Mouse (Mus musculus): ENCODE results near the gene Efhc1.
A peak's percentile ranks its signal among the peaks of the same experiment; 100 is the strongest.
"Not testable (repeated sequence)": the region's sequence is repeated elsewhere in the genome, so short reads cannot be mapped to it uniquely, and the experiment has no call there.

The Efhc1 gene

DNA sequence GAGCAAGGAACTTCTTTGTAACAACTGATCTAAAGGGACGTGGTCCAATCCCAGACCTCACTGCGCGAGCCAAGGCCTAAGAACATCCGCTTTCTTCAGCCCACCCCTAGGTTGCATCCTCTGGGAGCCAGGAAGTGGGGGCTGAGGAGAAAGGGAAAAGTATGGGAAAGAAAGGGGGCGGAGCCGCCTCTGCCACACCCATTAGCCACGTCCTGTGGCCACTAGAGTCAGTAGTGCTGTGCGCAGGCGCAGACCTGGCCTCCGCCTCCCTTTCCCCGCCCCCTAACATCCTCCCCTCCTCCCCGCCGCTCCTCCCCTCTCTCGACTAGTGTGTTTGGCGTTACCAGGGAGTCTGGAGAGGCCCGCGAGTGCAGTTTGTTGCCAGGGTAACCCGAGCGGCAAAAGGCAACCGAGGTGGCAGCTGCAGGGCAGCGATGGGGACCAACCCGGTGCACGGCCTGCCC, at the start of gene Efhc1:
Efhc1 (plus strand) TSS at position 327 of the 464 bp plus-strand sequence.
- peak; percentile 80 for DNase-seq (ENCODE audit: low spot score)

DNA sequence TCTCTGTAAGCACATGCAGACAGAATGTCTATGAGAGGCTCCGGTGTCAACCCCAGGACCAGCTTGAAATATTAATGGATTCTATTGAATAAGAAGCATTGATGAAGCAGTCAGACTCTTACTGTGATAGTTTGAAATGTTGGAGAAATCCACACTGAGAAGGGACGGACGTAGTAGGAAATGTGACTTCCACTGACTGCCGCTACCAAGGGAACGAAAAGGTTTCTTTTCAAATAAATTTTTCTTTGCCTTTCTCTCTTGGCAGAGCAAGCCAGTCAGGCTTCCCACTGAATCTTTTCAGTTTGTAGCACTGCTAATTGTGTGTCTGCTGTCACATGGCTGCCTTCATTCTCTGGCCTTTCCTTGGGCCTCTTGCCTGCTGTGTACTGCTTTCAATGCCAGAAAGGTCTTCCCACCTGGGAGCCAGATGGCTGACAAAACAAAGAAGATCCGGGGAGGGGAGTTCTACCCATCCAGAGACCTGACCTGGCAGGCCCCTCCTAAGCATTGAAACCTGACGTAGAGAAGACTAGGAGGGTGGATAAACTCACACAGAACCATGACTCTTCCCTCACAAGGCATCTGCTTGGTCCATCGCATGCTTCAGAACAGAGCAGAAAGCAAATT, 45.8 kb upstream of the Efhc1 start:
- no peak for DNase-seq (ENCODE audit: low spot score)

DNA sequence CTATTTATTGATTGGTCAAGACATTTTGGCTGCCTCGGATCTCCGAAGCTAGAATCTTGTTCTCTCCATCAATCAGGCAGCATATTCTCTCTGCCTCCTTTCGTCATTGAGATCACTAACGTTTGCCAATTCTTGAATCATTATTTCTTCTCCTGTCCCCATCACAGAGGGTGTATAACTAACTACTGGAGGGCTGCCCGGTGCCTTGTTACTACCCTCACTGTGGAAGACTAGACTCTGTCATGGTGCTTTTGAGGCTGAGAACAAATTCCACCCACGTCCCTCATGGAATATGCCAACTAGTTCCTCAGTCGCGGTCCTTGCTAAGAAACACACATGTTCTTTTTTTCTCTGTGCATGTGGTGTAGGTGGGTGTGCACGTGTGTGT, 45.3 kb upstream of the Efhc1 start:
- DNase-seq (ENCODE audit: low spot score): no peak

DNA sequence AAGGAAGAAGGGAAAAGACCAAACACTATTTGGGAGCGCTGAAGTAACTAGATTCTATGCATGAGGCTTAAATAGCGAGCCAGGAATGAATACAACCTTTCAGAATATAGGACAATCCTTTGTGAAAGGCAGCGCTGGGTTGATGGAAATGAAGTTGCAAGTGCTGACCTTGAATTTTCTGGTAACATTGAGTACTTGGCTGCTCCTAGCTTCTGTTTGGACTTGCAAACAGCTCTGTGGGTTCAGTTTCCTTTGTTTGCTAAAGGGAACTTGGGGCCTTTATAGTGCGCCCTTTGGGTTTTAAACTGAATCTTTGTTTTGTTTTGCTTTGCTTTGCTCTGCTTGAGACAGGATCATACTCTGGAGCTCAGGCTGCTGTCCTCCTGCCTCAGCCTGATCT, 42.9 kb upstream of the Efhc1 start:
- no peak for DNase-seq (ENCODE audit: low spot score)

DNA sequence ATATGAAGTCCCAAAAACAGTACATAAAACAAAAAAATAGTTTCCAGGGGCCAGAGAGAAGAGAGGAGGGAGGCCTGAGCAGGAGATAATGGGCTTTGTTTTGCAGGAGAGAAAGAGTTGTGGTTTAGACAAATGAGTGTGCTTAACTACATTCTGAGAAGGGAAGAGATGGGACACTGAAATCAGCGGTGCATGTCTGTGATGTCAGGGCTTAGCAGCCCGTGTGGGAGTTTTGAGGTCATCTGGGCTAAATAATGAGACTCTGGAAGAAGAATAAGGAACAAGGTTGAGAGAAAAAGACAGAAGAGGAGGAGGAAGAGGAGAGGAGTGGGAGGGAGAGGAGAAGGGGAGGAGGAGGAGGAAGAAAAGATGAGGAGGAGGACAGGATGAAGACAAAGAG, 39.3 kb upstream of the Efhc1 start:
- DNase-seq (ENCODE audit: low spot score): no peak

DNA sequence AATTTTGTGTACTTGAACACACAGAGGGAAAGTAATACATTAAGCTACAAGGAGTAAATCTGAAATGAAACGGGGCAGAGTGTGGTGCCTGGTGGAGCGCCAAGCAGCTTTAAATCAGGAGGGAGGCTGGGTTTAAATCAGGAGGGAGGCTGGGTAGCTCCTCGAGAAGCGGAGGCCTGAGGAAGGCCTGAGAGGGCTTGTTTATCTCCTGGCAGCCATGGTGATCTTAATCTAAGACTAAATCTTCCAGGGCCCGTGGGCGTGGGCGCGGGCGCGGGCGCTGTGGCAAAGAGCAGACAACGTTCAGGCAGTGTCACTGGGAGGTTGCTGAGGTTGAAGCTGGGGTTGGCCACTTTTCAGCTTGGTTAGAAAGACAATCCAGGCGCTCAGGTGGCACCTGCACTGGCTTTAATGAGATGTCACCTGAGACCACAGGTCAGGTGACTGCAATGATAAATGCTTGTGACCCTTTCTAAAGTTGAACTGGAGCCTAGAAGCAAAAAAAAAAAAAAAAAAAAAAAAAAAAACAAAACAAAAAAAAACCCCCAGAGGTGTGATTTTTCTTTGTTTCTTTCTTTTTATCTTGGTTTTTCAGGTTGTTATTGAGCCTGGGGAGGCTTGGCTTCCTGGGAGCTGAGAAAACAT, 38.8 kb upstream of the Efhc1 start:
- no peak for DNase-seq (ENCODE audit: low spot score)

DNA sequence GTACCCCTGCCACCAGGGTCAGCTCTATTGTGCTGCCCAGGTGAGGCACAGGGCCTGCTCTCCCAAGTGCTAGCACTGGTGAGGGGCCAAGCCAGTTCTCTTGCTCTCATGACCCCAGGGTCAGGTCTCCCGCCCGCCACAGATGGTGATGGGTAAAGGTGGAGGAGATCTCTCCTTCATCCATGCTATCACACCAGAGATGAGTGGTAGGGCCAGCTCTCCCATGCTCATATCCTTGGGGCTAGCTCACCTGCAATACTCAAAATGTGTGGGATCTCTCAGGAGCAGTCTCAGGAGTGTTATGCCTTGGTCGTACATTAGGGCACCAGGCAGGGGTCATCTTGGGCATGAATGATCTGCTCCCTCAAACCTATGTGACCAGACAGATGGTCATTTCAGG, 36.7 kb upstream of the Efhc1 start:
- no peak for DNase-seq (ENCODE audit: low spot score)

DNA sequence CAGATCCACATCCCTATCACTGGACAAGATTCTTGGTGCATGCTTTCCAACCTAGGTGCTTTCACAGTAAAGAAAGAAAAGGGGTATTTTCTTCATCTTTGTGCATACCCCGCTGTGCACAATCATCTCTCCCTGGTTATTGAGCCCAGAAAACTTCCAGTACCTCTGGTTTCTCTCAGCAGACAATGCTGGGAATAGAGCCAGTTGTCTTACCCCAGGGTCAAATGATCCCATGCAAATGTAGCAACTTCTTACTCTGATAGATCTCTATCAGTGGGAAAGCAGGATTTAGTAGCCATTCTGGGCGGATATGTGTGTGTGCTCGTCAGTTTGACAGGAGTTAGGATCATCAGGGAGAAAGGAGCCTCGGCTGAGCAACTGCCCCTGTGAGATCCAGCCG, 35.8 kb upstream of the Efhc1 start:
- no peak for DNase-seq (ENCODE audit: low spot score)

DNA sequence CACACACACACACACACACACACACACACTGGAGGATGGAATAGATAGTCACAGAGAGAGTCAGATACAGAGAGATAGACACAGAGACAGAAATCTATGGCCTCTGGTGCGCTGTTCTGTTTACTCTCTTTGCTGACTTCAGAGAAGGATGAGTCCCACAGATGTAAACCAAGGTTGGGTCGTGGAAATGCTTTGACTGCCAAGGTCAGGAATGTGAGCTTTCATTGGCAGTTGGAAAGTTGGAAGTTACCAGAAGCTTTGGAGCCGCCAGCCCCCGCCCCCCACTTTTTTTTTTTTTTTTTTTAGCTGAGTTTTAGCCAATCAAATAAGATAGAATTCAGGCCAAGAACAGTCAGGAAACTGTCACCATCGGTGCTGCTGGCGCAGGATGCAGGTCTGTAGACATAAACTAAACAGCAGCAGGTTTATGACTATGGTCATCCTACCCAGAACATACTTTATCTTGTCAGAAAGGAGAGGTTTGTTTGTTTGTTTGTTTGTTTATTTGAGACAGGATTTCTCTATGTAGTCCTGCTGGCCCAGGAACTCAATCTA, 33.9 kb upstream of the Efhc1 start:
- DNase-seq (ENCODE audit: low spot score): no peak

DNA sequence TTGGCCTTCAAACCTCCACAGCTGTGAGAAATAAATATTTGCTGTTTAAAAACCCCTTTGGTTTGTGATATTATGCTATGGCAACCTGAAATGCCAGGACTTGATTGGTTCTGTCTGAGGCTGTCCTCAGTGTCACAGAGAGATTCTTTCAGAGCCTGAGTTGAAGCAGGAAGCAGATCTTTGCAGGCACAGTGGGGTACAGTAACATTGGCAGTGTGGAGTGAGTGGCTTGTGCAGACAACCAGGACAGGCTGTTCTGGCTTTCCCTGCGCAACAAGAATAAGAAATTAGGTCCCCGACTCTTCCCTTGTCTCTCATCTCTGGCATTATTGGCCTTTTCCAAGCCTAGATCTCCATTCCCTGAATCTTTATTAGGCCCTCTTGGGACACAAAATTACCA, 31.7 kb upstream of the Efhc1 start:
- no peak for DNase-seq (ENCODE audit: low spot score)

DNA sequence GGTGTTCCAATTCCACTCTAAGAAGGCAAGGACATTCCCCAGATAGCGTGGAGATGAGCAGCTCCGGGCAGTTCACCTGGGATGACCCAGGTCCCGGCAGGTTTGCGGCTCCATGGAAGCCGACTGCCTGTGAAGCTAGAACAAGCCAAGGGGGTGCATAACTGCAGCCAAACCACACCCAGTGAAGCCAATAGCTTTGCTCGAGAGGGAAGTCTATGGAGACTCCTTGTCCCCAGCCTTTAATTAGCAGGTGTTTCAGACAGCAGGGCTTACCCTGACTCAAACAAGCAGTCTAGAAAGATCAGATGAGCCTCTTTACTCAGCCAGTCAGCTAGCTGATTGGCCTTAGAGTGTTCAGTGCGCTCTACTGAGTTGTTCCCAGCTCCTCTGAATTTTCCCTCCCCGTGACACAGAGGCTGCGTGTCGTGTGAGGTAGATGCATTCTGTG, 30.3 kb upstream of the Efhc1 start:
- DNase-seq (ENCODE audit: low spot score): no peak

DNA sequence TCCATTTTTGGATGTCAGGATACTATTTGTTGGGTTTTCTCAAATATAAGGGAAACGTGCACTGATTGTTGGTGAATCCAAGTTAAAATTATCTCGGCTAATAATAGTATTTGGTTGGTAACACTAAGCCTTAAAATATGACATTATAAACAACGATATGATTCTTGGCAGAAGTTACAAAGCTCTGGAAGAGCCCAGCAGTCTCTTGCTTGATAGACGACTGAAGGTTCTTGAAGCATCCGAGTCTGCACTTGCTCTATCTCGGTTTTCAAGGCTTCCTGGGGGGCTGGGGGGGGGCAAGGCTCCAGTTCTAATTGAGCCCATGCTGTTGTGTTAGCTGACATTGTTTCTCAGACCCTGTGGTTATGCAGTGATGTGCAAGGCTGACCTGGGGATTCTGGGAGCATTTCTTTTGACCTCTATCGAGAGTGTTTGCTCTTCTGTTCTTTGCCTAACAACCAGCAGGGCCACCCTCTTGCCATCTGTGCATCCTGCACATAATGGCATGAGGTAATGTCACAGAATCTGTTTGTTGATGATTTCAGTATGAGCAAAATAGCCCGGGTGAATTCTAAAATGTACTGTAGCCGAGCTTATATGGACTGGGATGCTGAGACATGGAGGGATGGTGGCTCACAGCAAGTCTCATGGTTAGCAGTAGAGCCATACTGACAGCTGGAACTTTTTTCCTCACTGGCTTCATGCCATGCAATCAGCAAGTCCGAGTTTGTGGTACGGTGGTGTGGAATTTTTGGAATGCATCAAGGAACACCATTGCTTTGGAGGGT, 28.6 kb upstream of the Efhc1 start:
- no peak for DNase-seq (ENCODE audit: low spot score)

DNA sequence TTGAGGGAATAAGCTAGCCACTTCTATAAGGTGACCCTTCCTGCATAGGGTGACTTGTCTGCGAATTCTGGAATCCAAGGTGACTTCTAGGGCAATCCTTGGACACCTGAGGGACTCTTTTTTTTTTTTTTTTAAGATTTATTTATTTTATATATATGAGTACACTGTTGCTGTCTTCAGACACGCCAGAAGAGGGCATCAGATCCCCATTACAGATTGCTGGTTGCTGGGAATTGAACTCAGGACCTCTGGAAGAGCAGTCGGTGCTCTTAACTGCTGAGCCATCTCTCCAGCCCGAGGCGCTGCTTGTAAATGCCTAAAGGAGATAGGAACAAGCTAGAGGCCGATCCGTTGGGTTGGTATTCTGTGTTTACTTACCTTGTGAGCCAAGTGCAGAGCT, 26.1 kb upstream of the Efhc1 start:
- DNase-seq (ENCODE audit: low spot score): not testable (repeated sequence)

DNA sequence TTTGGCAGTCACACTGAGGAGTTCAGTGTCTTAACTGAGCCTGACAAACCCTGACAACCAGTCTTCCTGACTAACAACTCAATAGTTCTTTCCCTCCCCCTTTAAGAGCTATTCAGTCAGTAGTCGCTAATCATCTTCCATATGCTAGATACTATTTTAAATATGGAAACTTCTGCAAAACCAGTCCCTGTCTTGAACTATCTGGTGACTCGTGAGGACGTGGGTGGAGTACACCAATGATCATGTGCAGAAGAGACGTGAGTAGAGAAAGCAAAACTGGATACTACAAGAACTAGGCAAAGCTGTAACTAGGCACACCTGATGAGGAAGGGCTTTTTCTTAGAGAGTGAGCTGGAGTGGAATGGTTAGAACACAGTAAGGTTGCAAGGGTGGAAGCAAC, 25.5 kb upstream of the Efhc1 start:
- no peak for DNase-seq (ENCODE audit: low spot score)

DNA sequence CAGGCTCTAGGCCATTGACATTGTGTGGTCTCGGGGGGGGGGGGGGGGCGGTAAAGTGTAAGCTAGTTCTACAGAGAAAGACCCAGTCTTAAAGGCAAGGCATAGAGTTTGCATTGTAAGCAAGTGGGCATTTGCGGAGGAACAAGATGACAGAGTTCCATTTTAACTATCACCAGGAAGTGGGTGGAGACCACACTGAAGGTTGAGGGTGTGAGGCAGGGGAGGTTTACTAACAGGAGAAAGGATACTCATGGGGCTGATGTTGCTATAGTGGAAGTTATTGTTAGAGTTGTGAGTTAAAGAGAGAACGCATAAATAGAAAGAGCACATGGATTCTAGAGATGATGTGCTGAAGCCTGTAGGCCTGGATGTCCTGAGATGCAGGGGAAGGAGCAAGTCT, 25.1 kb upstream of the Efhc1 start:
- DNase-seq (ENCODE audit: low spot score): no peak

DNA sequence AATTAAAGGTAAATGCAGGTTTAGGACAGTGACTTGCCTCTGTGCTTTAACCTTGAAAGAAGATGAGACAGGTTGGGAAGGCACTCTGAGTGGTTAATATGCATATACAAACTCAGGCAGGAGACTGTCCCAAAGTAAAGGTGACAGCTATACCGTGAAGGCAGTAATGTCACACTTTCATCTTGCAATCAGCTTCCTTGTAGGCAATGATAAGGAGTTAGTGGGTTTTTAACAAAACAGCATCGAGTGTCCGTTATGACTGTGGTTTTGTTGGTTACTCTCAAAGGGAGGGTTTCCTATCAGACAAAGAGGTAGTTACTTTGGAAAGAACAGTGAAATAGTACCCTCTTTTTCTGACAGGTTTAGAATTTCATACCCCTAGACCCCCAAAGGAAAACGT, 22.9 kb upstream of the Efhc1 start:
- no peak for DNase-seq (ENCODE audit: low spot score)

DNA sequence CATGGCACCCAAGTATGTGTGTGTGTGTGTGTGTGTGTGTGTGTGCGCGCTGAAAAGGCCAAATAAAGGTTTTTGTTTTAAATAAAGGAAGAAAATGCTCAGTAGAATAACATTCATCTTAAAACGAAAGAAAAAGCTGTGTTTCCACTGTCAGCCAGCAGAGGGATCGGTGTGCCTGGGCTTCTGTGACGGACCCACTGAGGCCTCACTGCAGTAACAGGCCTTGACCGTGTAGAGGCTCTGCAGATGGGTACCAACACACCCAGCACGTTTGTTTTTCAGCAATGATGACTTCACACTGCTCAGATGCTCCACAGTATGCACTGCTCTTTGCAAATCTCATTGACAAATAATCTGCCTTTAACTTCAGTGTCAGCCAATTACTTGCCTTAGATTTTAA, 18.0 kb upstream of the Efhc1 start:
- no peak for DNase-seq (ENCODE audit: low spot score)

DNA sequence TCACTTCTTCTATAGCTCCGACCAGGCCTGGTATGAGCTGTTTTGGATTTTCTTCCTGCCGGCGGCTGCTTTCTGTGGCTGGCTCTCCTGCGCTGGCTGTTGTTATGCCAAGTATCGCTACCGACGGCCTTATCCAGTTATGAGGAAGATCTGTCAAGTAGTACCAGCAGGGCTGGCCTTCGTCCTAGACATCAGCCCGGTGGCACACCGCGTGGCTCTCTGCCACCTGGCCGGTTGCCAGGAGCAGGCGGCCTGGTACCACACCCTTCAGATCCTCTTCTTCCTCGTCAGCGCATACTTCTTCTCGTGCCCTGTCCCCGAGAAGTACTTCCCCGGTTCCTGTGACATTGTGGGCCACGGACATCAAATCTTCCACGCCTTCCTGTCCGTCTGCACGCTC, 16.3 kb upstream of the Efhc1 start:
- no peak for DNase-seq (ENCODE audit: low spot score)

DNA sequence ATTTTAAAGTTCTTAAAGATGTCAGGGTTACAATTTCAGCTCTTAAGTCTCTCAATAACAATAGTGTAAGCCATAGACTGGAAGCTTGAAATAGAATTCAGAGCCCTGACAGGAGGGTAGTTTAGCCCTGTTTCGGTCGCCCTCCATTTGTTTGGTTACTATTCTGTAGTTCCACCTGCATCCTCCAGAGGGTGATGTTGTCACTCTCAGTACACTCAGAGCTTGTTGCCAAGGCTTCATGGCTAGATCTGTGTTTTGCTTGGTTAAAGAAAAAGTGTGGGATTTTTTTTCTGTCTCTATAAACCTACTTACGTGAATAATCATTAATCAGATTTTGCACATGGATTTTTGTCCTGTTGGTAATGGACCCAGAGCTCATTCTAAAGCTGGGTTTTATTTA, 12.4 kb upstream of the Efhc1 start:
- DNase-seq (ENCODE audit: low spot score): no peak

DNA sequence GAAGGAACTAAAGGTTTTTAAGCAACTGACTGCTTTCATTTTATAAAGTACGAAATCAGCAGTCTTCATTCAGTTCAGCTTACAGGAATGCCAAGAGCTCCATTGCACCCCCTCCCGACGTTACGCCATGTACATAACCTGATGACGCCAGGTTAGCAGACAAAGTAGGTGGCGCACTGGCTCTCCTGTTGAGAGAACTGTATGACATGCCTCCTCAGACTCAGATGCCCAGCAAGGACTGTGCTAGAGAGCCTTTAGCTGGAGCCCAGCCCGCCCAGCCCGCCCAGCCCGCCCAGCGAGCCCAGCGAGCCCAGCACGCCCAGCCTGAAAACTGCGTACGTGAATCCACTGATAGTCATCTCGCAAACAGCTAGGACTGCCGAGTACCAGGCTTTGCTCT, 11.3 kb upstream of the Efhc1 start:
- DNase-seq (ENCODE audit: low spot score): no peak

DNA sequence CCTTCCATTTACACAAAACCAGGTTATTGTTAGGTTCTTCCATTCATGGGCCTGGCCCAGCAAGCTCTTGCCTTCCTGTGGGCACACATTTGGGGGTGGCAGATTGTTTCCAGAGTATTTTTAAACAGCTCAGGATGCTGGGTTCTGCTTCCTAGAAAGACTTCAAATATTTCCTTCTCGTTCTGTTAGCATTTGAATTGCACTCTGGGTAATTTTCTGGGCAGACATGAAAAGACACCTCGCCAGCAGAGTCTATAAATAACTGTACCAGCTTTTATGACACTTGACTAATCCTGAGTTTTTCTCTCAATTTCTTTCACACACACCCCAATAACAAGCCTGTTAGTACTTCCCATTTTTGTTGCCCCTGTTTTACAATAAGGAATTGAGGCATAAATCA, 10.1 kb upstream of the Efhc1 start:
- no peak for DNase-seq (ENCODE audit: low spot score)

DNA sequence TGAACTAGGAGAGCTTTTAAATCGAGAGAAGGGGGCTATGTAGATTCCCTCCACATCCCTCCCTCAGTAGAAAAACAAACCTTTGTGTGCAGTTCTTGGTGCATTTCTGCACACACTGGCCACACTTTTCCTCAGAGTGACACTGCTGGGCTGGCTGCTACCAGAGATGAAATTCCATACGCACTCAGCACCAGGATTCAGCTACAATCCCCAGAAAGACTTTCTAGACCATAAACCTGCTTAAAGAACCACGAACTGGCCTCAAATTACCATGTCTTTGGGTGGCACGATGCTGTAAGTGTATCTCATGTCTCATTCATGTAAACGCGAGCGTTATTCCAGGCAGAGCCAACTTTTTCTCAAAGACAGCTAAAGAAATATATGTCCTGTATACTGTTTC, 9.6 kb upstream of the Efhc1 start:
- no peak for DNase-seq (ENCODE audit: low spot score)

DNA sequence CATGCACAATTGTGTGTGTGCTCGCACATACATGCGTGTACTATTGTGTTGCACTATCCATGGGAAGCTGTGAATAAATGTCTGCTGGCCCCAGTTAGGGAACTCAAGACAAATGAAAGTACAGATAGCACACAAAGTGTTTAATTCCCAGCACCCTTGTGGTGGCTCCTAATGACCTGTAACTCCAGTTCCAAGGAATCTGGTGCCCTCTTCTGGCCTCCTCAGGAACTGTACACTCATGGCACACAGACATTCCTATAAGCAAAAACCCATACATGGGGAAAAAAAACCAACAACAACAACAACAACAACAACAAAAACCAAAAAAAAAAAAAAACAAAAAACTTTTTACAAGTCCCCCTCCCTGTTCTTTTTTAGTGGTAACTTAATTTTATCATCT, 8.4 kb upstream of the Efhc1 start:
- DNase-seq (ENCODE audit: low spot score): no peak
